Mouse (Mus musculus): ENCODE measurements at regions not wholly inside any gene's neighbourhood (a gene's known extent, or its start where the extent isn't known, plus 50 kb on each side); places are given as distances from the start of the nearest gene placed in this dataset.

- no peak for TF ChIP-seq GATA1 (IDR thresholded peaks at IDR 0.05; ENCODE audit: borderline replicate concordance, low read length)
- TF ChIP-seq FLI1 (IDR thresholded peaks at IDR 0.05; ENCODE audit: low read length): no peak
These were observed 414.1 kb downstream of the Klf5 start for GRCm38 (mm10) chr14:99712624-99713023.

Measured in megakaryocyte, embryonic 14.5 days (primary cell).